Mouse (Mus musculus) thymus, postnatal 36 days (tissue): ENCODE results near the gene Ell.
"Not testable (repeated sequence)": the region's sequence is repeated elsewhere in the genome, so short reads cannot be mapped to it uniquely, and the experiment has no call there.

Source experiments
- DNase-seq, 2 experiments: peaks; one replicate each; pipeline ENCODE4 v3.0.0; 2022; ENCODE audit warnings: mixed read lengths in 2 of 2

Ell gene

GRCm38 (mm10) chr8:70507027-70507393 is 32.2 kb upstream of the Ell start:
- DNase-seq, result no peak

DNA sequence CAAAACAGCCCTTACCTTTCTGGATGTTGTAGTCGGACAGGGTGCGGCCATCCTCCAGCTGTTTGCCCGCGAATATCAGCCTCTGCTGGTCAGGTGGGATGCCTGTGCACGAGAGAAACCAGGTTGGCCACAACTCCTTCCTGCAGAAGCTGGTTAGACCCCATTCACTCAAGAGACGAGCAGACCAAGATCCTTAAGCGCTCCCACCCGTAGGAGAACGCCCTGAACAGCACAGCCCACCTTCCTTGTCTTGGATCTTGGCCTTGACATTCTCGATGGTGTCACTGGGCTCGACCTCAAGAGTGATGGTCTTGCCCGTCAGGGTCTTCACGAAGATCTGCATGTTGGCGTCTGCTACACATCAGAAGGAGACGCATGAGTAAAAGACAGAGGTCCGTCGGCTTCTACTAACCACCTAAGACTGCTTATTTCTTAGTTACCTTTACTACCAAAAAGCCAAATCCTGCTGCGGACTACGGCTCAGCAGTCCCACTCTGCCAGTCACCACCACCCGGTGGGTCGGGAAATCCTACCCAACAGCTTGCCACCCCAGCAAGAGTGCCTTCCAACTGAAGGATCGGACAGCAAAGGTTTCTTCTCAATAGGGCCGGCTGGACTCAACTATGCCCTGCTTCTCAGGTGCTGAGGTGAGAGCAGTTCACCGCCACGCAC is 29.8 kb upstream of the Ell start:
- DNase-seq, result no peak

- peak; percentile 97 to 98 for DNase-seq
Measured at GRCm38 (mm10) chr8:70510228-70510915, 28.9 kb upstream of the Ell start, which contains the start of gene Uba52. Gene Uba52 (minus strand): TSS chr8:70510801.

DNA sequence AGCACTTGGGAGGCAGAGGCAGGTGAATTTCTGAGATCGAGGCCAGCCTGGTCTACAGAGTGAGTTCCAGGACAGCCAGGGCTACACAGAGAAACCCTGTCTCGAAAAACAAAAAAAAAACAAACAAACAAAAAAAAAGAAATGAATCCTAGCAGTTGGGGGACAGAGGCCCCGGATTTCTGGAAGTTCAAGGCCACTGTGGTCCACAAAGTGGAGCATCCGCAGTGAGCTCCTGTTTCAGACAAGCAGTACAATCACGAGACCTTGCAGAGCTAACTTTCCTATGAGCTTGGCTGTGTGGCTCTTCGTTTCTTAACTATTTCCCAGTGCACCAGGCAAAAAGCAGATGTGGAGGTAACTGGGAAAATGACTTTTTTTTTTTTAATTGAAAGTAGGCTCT is 28.1 kb upstream of the Ell start:
- DNase-seq, result not testable (repeated sequence)

DNA sequence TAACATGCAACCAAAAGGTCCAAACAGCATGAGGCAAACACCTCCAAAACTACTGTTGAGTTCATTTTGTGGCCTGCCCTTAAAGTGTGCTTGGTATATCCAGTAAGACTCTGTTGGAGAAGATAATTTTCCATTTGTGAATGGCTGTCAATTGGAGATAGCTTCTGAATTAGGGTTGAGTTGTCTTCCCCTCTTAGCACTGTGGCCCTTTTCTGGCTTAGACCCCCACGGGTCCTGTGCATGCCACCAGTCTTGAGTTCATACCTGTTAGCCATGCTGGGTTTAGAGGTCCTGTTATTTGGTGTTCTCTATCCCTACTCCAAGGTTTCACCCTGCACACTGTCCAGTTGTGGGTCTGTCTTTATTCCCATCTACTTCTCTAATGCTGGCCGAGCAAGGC is 27.5 kb upstream of the Ell start:
- DNase-seq, result no peak

DNA sequence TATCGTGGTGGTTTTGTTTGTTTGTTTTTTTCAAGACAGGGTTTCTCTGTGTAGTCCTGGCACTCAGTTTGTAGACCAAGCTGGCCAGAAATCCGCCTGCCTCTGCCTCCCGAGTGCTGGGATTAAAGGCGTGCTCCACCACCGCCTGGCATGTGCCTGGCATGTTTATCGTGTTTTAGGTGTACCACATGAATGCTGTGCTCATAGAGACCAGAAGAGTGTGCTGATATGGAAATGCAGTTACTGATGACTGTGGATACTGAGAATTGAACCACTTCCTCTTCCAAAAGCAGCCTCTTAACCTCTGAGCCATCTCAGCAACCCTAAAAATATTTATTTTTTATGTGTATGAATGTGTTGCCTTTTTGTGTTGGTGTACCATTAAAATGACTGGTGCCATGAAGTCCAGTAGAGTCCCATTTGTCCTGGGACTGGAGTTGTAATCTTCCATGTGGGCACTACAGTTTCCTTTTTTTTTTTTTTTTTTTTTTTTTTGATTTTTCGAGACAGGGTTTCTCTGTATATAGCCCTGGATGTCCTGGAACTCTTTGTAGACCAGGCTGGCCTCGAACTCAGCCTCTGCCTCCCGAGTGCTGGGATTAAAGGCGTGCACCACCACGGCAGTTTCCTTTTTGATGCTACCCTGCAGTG is 26.9 kb upstream of the Ell start:
- no peak for DNase-seq

DNA sequence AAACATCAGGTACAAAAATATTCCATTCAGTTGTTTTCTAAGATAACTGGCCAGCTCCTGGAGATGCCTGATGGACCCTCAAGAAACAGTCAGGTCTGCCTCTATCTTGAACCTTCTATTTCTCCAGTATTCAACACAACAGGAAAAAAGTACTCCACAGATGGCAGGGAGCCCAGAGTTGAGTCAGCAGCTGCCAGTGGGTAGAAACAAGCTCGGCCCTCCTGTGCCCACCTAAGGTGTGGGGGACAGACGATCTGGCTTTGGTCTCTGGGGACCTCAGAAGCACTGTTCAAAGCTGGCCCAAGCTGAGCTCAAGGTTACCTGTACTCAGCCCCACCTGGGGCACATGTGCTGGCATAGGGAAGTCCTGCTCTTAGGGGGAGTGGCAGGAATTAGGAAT is 25.8 kb upstream of the Ell start:
- no peak for DNase-seq

DNA sequence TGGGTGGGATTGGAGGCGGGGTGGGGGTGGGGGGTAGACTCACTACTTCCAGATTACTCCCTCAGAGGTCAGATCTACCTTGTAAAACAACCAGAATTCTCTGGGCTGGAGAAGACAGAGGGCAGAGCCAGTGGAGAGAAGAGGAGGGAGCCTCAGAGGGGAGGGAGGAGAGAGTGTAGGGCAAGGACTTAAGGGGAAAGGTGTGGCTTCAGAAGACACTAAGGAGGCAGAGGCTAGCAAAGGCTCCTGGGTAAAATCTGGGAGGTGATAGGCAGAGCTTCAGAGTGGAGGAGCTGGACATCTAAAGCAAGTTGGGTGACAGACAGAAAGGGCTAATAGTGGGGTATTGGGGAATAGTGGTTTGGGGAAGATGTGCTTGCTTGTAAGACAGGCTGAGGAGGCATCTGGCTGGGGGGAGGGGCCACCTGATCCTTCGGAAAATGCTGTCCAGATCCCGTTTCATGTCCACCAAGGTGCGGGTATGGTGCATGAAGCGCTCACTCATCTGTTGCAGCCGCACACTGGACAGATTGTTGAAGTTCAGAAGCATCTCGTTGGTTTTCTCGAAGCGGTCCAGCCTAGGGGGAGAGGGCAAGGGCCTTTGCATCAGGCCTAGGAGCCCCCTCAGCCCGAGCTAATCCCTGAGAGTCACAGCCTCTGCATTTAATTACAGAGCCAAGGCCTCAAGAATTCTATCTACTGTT is 21.2 kb upstream of the Ell start:
- no peak for DNase-seq

- no peak for DNase-seq
Measured at GRCm38 (mm10) chr8:70519043-70519442, 20.2 kb upstream of the Ell start.

DNA sequence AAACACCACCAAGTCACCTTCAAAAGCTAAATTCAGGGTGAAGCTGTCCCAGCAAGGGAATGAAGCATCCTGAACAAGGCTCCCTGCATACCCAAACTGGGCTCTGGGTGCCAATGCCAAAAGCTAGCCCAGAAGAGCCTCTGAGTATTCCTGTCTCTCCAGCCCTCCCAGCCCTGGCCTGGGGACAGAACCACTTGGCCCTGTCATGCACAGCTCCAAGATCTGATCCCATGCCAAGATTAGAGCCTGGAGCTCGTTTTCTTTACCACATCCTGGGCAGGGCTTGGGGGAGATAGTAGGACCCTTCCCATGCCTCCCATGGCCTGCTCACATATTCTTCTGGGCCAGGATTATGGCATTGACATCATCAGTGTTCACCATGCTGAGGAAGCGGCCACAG is 19.7 kb upstream of the Ell start:
- no peak for DNase-seq

DNA sequence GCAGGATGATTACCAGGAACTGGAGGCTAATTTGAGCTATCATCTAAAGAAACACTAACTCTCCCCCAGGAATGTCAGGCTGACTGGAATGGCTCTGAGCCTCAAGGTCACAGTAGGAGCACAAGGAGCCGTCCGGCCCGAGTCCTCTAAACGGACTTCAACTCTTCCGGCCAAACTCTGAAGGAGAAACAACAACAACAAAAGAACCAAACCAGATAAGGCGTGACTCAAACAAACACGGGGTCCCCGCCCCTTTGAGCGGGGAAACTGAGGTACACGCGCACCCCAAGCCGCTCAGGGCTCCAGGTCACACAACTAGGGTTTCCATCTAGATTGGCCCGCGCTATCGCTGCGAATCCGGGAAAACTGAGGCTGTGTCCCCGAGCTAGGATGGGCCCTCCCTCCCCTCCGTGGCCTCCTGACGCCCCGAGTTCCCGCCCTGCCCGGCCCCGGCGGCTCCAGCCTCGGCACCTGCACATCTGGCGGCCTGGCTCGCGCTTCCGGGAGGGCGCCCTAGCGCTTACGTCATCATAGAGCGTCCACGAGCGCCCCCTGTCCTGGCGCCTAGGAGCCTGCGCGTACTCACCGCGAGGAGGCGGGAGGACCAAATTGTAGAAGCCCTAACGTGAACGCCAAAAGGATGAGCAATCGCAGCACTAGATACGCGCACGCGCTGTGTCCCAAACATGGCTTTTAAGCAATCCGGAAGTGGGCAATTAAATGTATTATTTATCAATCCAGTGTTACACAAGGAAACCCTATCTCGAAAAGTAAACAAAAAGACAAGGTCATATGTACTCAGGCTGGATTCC is 16.5 kb upstream of the Ell start:
- peak; percentile 95 to 97 for DNase-seq

GRCm38 (mm10) chr8:70527111-70527511 is 12.1 kb upstream of the Ell start:
- DNase-seq, result no peak

DNA sequence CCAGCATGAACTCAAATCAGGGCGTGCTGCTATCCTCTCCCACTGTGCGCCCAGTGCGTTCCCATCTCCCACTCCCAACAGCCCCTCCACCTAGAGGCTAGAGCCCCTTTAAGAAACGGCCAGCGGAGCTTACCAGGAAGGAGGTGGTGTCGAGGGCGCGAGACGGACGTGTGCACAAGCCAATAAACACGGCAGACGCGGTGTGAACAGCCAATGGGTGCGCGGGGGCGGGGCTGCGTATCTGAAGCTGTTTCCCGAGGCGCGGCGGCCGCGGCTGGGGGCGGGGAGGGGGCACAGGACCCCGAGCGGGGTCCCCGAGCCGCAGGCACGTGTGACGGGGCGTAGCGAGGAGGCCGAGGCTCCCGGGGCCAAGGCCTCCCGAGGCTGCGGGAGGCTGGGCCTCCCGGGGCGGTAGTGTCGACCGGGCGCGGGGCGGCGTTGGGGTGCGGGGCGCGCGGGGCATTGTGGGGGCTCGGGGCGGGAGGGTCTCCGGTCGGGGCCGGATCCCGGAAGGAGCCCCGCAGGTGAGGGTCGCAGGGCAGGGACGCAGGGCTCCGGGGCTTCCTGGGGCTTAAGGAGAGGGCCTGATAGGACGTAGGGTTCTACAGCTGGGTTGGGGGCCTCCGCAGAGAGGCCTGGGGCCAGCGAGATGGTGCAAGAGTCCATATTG is 11.6 kb upstream of the Ell start, which contains the start of the genes Fkbp8 and Kxd1:
Gene Fkbp8, plus strand, starts transcription at position 213 of the 670 bp plus-strand sequence.
Gene Kxd1, minus strand, starts transcription at position 445 of the 670 bp plus-strand sequence.
- peak; percentile 98 to 99 for DNase-seq

DNA sequence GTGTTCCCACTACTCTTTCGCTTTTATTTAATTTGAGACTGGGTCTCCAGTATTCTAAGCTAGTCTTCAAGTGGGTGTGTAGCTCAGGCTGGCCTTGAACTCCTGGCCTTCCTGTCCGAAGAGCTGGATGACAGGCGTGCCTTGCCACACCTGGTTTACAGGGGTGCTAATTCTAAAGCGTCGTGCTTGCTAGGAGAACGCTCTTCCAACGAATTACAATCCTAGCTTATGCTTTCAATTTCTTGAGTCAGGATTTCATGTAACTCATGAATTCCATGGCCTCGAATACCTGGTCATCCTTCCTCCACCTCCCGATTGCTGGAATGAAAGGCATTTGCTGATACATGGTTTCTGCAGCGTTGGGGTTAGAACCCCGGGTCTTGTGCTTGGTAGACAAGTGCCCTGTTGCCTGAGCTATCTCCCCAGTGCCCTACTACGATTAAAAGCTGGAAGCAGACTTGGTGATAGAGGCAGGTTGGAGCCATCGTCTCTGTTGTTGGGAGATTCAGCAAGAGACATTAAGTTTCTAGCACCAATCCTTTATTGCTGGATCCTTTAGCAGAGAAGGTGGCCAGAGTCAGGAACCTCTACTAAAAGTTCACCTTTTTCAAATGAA is 11.0 kb upstream of the Ell start:
- no peak for DNase-seq

DNA sequence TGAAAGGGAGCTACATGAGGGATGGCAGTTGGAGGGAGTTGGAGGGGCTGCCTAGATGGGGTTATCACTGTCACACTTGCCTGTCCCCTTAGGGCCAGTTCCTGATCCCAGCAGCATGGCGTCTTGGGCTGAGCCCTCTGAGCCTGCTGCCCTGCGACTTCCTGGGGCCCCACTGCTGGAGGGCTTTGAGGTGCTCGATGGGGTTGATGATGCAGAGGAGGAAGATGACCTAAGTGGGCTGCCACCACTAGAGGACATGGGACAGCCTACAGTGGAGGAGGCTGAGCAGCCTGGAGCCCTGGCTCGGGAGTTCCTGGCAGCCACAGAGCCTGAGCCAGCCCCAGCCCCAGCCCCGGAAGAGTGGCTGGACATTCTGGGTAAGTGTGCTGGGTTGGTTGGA is 10.0 kb upstream of the Ell start:
- no peak for DNase-seq

- no peak for DNase-seq
Measured at GRCm38 (mm10) chr8:70529741-70530161, 9.5 kb upstream of the Ell start.

DNA sequence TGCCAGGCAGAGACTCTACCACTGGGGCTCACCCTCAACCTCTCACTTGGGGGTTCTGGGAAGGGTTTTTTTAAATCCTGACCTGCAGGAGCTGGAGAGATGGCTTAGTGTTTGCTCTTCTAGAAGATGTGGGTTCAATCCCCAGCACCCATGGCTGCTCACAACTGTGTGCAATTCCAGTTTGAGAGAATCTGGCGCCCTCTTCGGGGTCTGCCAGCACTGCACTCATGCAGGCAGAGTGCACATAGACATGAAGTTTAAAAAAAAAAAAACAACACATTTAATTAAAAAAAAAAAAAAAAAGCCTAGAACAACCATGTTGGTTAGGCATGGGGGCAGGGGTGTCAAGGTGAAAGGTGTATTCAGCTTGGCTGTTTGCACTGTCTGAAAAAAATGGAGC is 8.9 kb upstream of the Ell start:
- DNase-seq, result no peak

DNA sequence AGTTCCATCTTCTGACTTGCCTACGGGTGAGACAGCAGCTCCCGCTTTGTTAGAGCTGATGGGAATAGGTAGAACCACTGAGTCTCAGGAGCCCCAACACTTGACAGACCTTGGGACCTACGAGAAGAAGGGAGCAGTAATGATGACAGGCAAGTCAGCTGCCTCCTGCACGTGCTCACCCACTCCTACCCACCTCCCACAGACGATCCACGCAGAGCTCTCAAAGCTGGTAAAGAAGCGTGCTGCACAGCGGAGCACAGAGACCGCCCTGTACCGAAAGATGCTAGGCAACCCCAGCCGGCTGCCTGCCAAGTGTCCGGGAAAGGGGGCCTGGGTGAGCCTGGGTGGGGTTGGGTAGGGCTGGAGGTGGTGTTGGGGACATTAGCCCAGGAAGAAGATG is 5.0 kb upstream of the Ell start:
- DNase-seq, result no peak

GRCm38 (mm10) chr8:70535221-70535620 is 4.0 kb upstream of the Ell start:
- DNase-seq, result no peak

DNA sequence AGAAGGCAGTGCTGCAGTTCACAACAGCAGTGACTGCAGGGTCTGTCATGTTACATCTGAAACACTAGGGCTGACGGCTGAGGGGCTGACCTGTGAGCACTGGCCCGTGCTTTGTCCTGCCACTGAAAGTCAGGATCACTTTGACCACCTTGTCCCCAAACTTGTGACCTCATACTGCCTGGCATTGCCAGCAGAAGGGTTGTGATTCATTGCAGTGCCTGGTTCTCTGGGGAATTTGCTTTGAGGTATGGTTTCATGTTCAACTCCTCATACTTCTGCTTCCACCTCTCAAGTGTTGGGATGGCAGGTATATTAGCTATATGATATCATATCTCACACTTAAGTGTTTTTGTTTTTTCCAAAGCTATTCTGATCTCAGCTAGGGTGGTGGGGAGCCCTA is 3.6 kb upstream of the Ell start:
- no peak for DNase-seq

- DNase-seq, result peak in 1 of 2 experiments; percentile 58
Measured at GRCm38 (mm10) chr8:70538024-70538579, 1.2 kb upstream of the Ell start.
